Mouse (Mus musculus) forebrain, embryonic 15.5 days (tissue): ENCODE data around the gene Insc. TPM values are rescaled to one million over a fixed set of nuclear protein-coding genes. Genes with fewer than 3 reads are reported as not detected.

Source experiments
- ATAC-seq: fragments of 200-750 bp; cut with Nextera tagmentation; replicated peaks from 2 replicates; pipeline ENCODE4 v1.8.0; 2017; ENCODE audit warnings: mild to moderate bottlenecking, moderate TSS enrichment, moderate library complexity
- H3K27ac ChIP-seq: fragments of 300-500 bp; sonication (generic); replicated peaks from 2 replicates; pipeline ENCODE4 v1.5.1; 2015; ENCODE audit warnings: mild to moderate bottlenecking, inconsistent platforms
- H3K27me3 ChIP-seq: fragments of 300-500 bp; sonication (generic); 2 replicates; pipeline ENCODE4 v1.6.1; 2015; ENCODE audit warnings: inconsistent platforms
- H3K36me3 ChIP-seq: fragments of 300-500 bp; sonication (generic); 2 replicates; pipeline ENCODE4 v1.6.1; 2015; ENCODE audit warnings: mild to moderate bottlenecking, inconsistent platforms
- H3K4me1 ChIP-seq: fragments of 300-500 bp; sonication (generic); 2 replicates; pipeline ENCODE4 v1.6.1; 2015; ENCODE audit warnings: inconsistent platforms
- H3K4me2 ChIP-seq: fragments of 300-500 bp; sonication (generic); replicated peaks from 2 replicates; pipeline ENCODE4 v1.6.1; 2015; ENCODE audit warnings: mild to moderate bottlenecking, inconsistent platforms
- H3K4me3 ChIP-seq: fragments of 300-500 bp; sonication (generic); 2 replicates; pipeline ENCODE4 v1.5.1; 2015; ENCODE audit warnings: mild to moderate bottlenecking, inconsistent platforms
- H3K9ac ChIP-seq: fragments of 300-500 bp; sonication (generic); replicated peaks from 2 replicates; pipeline ENCODE4 v1.6.1; 2015; ENCODE audit warnings: mild to moderate bottlenecking, inconsistent platforms
- H3K9me3 ChIP-seq: fragments of 300-500 bp; sonication (generic); 2 replicates; pipeline ENCODE4 v1.6.1; 2016; ENCODE audit warnings: inconsistent platforms
- WGBS: fragments of 180-500 bp; shearing (Covaris S2); methylation state at CpG from one replicate; pipeline ENCODE4 v1.1.7; 2015; ENCODE audit warnings: mixed read lengths; 5-methylcytosine and 5-hydroxymethylcytosine counted together
- polyA plus RNA-seq: library from polyadenylated mRNA; unstranded; fragments of >200 nt; fragmentation: Nextera tagmentation; extraction: Ambion mirVana; gene quantifications from 2 replicates; pipeline ENCODE4 v1.2.1, GENCODE M21; 2015

Gene Insc
- polyA plus RNA-seq, 1 experiment from 2014 or later: 0.88 TPM

DNA sequence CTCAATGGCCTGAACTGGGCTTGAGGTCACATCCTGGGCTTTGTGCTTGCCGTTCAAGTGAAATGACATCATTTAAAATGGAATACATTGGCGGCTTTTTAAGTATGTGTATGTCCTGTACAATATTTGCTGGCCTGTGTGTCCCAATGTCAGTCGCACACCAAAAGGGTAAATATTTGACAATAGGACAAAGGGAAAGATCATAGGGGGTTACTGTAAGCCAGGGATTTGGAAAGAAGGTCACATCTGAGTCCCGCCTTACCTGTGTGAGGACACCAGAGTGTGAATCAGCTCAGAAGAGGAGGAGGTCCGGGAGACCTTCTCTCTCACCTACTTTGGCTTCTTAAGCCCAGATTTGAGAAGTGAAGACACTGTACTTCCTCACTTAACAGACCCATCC is 25.0 kb downstream of the Insc start:
- H3K9me3 ChIP-seq: no peaks in the 10 kb centered on the region
- H3K27me3 ChIP-seq: no peaks in the 10 kb centered on the region
- no peak overlapping the region for H3K9ac ChIP-seq
- 92% methylated on average over 5 of the region's 5 CpGs for WGBS
- H3K4me3 ChIP-seq: no peak overlapping the region
- ATAC-seq: no peak
- H3K4me1 ChIP-seq: no peaks in the 10 kb centered on the region
- H3K36me3 ChIP-seq: no peaks in the 10 kb centered on the region
- H3K4me2 ChIP-seq: no peak overlapping the region
- no peak overlapping the region for H3K27ac ChIP-seq

DNA sequence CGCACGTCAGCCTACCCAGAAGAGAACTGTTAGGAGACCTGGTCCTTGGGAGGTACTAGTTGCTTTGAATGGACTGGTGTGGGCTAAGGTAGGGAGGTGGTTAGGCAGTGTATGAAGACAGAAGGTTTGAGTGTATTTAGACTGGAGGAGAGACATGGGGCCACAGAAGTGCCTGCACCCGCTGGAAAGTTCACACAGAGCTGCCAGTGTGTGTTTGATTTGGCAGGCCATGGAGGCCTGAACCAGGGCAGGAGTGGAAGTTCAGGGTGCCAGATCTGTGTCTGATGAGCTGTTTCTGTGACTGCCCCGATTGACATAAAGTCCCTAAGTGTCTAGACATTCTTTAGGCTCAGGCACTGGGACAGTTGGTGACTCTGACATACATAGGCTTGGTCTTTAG is 25.5 kb downstream of the Insc start:
- no peaks in the 10 kb centered on the region for H3K36me3 ChIP-seq
- H3K9ac ChIP-seq: no peak overlapping the region
- 87% methylated on average over 4 of the region's 4 CpGs for WGBS
- no peaks in the 10 kb centered on the region for H3K4me1 ChIP-seq
- no peaks in the 10 kb centered on the region for H3K9me3 ChIP-seq
- no peak for ATAC-seq
- no peaks in the 10 kb centered on the region for H3K27me3 ChIP-seq
- H3K4me2 ChIP-seq: no peak overlapping the region
- no peak overlapping the region for H3K4me3 ChIP-seq
- no peak overlapping the region for H3K27ac ChIP-seq

DNA sequence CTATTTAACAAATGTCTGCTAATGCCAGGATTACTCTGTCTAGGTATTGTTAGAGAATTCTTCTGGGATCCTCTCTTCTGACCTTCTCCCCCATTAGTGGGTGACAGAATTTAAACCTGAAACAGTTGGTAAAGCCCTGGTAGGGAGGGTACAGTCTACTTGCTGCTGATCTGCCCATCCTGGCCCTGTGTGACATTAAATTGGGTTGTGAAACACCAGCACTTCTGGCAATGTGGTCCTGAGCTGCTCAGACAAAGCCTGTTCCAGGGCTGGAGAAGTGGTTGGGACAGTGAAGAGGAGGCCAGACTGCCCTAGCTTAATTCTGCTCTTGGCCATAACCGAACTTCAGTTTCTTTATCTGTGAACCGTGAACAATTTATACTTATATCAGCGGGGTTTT is 27.1 kb downstream of the Insc start:
- H3K4me2 ChIP-seq: no peak overlapping the region
- no peaks in the 10 kb centered on the region for H3K36me3 ChIP-seq
- H3K27ac ChIP-seq: no peak overlapping the region
- H3K4me3 ChIP-seq: no peak overlapping the region
- H3K9ac ChIP-seq: no peak overlapping the region
- 92% methylated on average over 3 of the region's 3 CpGs for WGBS
- H3K9me3 ChIP-seq: no peaks in the 10 kb centered on the region
- H3K4me1 ChIP-seq: no peaks in the 10 kb centered on the region
- no peaks in the 10 kb centered on the region for H3K27me3 ChIP-seq
- no peak for ATAC-seq

DNA sequence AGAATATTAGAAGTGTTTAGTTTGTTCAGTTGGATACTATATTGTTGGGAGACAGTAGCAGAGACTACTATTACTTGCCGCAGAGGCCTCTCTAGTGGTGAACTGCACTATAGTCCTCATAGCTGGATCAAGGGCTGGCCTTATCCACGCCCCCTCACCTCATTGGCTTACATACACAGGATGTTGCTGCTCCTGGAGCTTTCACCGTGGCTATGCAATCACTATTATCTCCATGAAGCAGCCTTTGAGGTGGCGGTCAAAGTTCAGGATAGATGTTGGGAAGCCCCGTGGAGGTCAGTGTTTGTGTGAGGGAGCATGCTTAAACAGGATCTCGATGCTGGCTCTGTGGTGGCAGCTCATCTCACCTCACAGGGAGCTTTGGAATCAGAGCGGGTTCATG is 28.3 kb downstream of the Insc start:
- no peak overlapping the region for H3K27ac ChIP-seq
- H3K9me3 ChIP-seq: no peaks in the 10 kb centered on the region
- no peak overlapping the region for H3K9ac ChIP-seq
- H3K4me2 ChIP-seq: no peak overlapping the region
- no peak overlapping the region for H3K4me3 ChIP-seq
- no peaks in the 10 kb centered on the region for H3K36me3 ChIP-seq
- no peaks in the 10 kb centered on the region for H3K4me1 ChIP-seq
- WGBS: 85% methylated on average over 7 of the region's 7 CpGs
- ATAC-seq: no peak
- no peaks in the 10 kb centered on the region for H3K27me3 ChIP-seq

DNA sequence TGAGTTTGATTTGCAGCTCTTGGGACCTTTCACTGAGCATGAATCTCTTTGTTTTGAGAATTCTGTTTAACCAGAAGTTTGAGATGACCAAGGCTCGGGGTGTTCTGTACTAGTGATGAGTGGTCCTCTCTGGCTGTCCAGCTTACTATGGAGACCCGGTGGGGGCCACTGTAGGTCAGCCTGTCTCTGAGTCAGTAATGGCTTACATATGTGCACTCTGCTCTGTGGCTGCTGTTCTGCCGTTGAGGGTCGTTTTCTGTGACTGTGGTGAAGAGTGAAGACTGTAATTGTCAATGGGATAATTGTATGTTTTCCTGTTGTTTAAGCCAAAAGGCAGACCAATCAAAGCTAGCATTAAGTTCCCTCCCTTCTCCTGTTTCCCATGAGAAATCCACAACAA is 30.3 kb downstream of the Insc start:
- 78% methylated on average over 4 of the region's 4 CpGs for WGBS
- ATAC-seq: no peak
- no peaks in the 10 kb centered on the region for H3K4me1 ChIP-seq

DNA sequence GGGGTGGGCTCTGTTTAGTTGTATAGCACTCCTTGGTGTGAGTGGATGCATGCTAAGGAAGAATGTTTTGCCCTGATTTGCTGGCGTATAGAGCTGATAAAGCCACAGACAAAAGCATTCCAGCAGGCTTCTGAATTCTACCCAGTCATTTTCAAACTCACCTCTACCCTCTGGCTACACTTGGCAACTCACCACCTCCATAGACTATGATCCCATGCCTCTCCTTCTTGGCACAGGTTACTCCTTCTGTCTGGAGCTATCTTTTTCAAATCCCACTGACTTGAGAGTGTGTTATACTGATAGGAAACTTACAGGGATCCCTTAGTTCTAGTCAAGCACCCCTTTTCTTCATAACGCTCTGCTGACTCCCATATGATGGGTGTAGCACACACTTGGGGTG is 32.4 kb downstream of the Insc start:
- Histone ChIP-seq H3K4me1 (no peaks in the 10 kb centered on the region), H3K9me3 (no peaks in the 10 kb centered on the region), H3K27ac (no peak overlapping the region), H3K36me3 (no peaks in the 10 kb centered on the region), H3K9ac (no peak overlapping the region), H3K4me2 (no peak overlapping the region), H3K27me3 (no peaks in the 10 kb centered on the region), H3K4me3 (no peak overlapping the region)
- 84% methylated on average over 2 of the region's 2 CpGs for WGBS
- ATAC-seq: no peak

More for the DNA sequence above, 30.3 kb downstream of the Insc start:
- Histone ChIP-seq H3K9me3 (no peaks in the 10 kb centered on the region), H3K36me3 (no peaks in the 10 kb centered on the region), H3K27me3 (no peaks in the 10 kb centered on the region), H3K4me3 (no peak overlapping the region), H3K9ac (no peak overlapping the region), H3K27ac (no peak overlapping the region), H3K4me2 (no peak overlapping the region)

DNA sequence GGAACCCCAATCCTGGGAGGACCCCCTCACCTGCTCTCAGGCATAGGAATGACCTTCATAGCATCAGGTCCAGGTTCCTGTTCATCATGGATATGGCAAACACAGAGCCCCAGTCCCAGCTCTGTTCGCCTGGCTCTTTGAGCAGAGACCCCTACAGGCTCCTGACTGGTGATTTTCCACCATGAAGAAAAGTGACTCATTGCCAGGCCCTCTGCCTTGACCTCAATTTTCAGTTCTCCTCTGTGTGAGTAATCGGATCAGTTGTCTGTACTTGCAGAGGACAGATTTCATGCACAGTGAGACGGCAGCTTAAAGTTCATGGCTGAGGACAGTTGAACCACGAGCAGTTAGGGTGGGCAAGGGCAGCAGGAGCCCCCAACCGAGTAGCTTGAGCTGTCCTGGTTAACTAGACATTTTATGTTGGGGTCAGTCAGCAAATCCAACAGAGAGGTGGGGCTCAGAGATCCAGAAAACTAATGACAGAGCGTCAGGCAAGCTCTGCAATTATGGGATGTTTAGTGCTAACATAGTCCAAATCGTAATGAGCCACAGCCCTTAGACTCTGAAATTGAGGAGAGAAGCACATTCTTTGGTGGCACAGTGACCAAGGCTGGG is 34.8 kb downstream of the Insc start:
- Histone ChIP-seq H3K9me3 (no peaks in the 10 kb centered on the region), H3K4me3 (no peak overlapping the region), H3K9ac (no peak overlapping the region), H3K4me1 (no peaks in the 10 kb centered on the region), H3K36me3 (no peaks in the 10 kb centered on the region), H3K27me3 (no peaks in the 10 kb centered on the region), H3K4me2 (no peak overlapping the region), H3K27ac (no peak overlapping the region)
- ATAC-seq: no peak
- WGBS: 84% methylated on average over 7 of the region's 7 CpGs

DNA sequence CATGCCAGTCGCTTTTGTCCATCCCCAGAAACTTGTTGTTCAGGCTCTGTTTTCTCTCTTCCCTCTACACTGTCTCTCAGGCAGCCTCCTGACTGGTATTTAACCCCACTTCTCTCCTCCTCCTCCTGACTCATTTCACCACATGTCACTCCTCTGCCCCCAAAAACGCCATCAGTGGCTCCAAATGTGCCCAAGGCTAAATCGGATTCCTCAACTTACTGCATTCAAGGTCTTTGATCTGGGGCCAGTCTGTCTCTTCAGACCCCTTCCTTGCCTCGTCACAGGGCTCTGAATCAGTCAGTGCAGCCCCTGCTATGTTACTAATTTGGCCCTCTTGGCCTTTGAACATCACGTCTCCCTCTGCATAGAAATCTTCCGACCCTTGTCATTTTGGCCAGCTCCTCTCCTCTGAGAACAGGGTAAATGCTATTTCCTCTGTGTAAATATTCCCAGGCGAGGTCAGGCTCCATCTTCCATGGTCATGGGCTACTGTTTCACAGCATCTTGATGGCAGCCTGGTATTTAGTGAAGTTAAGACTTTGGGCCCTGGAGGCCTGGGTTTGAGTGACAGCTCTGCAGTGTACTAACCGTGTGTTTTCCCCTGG is 35.7 kb downstream of the Insc start:
- no peaks in the 10 kb centered on the region for H3K36me3 ChIP-seq
- no peak overlapping the region for H3K9ac ChIP-seq
- H3K27ac ChIP-seq: no peak overlapping the region
- H3K27me3 ChIP-seq: no peaks in the 10 kb centered on the region
- no peak overlapping the region for H3K4me2 ChIP-seq
- H3K9me3 ChIP-seq: no peaks in the 10 kb centered on the region
- no peak overlapping the region for H3K4me3 ChIP-seq
- ATAC-seq: no peak
- 63% methylated on average over 8 of the region's 8 CpGs for WGBS
- no peaks in the 10 kb centered on the region for H3K4me1 ChIP-seq

DNA sequence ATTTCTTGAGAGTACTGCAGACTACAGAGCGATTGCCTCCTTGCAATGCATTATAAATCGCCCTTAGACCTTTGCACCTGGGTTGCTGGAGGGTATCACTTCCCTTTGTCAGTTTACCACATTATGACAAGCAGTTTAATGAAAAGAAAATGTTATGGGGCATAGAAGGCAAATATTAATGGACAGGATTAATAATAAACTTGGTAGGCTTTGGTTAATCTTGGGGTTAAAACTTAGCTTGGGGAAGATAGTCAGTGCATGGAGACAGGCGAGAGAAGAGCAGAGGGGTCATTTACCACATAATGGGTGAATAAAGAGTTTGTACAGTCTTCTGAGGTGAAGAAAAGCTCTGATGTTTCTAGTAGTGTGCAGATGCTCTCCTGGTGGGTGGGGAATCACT is 39.8 kb downstream of the Insc start:
- Histone ChIP-seq H3K4me3 (no peak overlapping the region), H3K4me2 (no peak overlapping the region), H3K9me3 (no peaks in the 10 kb centered on the region), H3K9ac (no peak overlapping the region), H3K27ac (no peak overlapping the region), H3K4me1 (no peaks in the 10 kb centered on the region), H3K36me3 (no peaks in the 10 kb centered on the region), H3K27me3 (no peaks in the 10 kb centered on the region)
- 87% methylated on average over 3 of the region's 3 CpGs for WGBS
- ATAC-seq: no peak

DNA sequence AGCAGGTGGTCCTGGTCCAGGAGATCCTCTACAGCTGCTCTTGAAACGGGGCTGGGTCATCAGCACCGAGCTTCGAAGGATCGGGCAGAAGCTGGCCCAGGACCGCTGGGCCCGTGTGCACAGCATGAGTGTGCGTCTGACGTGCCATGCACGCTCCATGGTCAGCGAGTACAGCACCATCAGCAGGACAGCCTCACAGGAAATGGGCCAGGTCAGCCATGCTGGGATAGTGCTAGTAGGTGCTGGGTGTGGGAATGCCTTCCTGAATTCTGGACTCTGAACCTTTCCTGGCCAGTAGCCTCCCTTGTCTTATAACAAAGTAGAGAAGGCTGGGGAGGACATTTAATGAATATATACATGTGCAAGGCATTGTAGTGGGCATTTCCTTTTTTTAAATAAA is 47.6 kb downstream of the Insc start:
- no peak overlapping the region for H3K9ac ChIP-seq
- no peak overlapping the region for H3K4me2 ChIP-seq
- no peaks in the 10 kb centered on the region for H3K27me3 ChIP-seq
- no peak overlapping the region for H3K27ac ChIP-seq
- WGBS: 96% methylated on average over 10 of the region's 10 CpGs
- H3K4me1 ChIP-seq: no peaks in the 10 kb centered on the region
- no peak for ATAC-seq
- no peaks in the 10 kb centered on the region for H3K9me3 ChIP-seq
- no peaks in the 10 kb centered on the region for H3K36me3 ChIP-seq
- H3K4me3 ChIP-seq: no peak overlapping the region

DNA sequence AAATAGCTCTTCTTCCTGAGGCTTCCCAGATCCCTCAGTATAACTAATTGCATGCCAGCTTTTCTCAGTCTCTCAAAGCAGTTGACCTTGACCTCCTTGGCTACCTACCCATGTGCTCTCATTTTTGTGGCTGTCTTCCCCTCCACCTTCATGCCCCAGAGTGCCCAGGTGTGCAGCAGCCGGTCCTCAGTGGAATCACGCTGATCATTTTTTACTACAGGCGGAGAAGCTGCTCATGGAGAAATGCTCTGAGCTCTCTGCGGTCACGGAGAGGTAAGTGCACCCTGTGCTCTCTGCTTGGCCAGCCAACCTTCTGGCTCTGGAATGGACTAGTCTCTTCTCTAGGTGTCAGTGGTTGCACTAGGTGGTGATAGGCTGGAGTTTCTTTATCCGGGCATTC is 48.5 kb downstream of the Insc start:
- WGBS: 88% methylated on average over 6 of the region's 6 CpGs
- no peaks in the 10 kb centered on the region for H3K36me3 ChIP-seq
- no peak overlapping the region for H3K4me3 ChIP-seq
- H3K4me1 ChIP-seq: no peaks in the 10 kb centered on the region
- H3K9ac ChIP-seq: no peak overlapping the region
- H3K27me3 ChIP-seq: no peaks in the 10 kb centered on the region
- H3K4me2 ChIP-seq: no peak overlapping the region
- no peaks in the 10 kb centered on the region for H3K9me3 ChIP-seq
- no peak for ATAC-seq
- H3K27ac ChIP-seq: no peak overlapping the region

DNA sequence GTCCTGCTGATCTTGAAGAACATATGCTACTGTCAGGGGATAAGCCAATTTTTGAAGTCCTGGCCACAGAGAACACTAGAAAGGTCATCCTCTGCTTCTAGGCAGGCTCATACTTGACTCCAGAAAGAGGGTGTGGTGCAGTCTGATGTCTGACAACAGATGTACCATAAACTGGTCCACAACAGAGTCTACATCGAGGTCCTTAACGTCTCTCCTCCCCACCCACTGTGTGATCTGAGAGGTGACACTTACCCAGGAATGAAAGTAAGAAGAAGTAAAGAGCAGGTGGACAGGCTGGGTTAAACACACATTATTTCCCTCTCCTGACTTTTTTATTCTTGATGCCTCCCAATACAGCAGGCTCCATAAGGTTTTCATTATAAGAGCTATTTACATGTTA is 50.9 kb downstream of the Insc start:
- Histone ChIP-seq H3K4me1 (no peaks in the 10 kb centered on the region), H3K27ac (no peak overlapping the region), H3K4me3 (no peak overlapping the region), H3K36me3 (no peaks in the 10 kb centered on the region), H3K27me3 (no peaks in the 10 kb centered on the region), H3K9ac (no peak overlapping the region), H3K4me2 (no peak overlapping the region), H3K9me3 (no peaks in the 10 kb centered on the region)
- ATAC-seq: no peak
- WGBS: 86% methylated on average over 2 of the region's 2 CpGs

DNA sequence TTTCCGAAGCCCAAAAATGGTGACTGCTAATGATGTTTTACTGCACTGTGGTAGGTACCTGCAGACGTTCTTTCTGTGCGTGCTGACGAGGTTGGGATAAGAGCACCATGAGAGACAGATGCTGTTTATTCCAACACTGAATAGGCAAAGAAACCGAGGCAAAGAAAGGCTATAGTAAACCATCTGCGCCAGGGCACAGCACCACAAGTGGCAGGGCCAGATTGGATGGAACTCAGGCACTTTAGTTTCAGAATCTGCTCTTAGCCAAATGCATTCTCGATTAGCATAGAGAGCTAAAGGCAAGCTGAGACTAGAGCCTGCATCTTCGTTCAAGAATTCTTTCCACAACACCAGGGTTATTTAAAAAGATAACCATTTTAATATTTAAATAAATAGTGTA is 59.1 kb downstream of the Insc start:
- Histone ChIP-seq H3K36me3 (no peaks in the 10 kb centered on the region), H3K27me3 (no peaks in the 10 kb centered on the region), H3K9ac (no peak overlapping the region), H3K9me3 (no peaks in the 10 kb centered on the region), H3K4me3 (no peak overlapping the region), H3K27ac (no peak overlapping the region), H3K4me1 (peaks cover 7% of the 10 kb centered on the region; the same call in 1 of the 2 replicates), H3K4me2 (no peak overlapping the region)
- ATAC-seq: 0 out of 2 replicates have a peak, but pooled peaks have one; percentile 19
- 53% methylated on average over 8 of the region's 8 CpGs for WGBS
